Mouse (Mus musculus) spleen, adult 2 months (tissue): ENCODE results near the gene Pex10. TPM values are rescaled to one million over a fixed set of nuclear protein-coding genes. Genes with fewer than 3 reads are reported as not detected.

Experiments
- DNase-seq, 2 experiments: peaks; one replicate each; pipeline versions ENCODE4 v3.0.0 to v3.0.0-alpha.2; 2012 to 2021; ENCODE audit warnings: low spot score in 2 of 2, low read depth in 1 of 2
- H3K27ac ChIP-seq: fragments of 200-500 bp; 2 replicates; pipeline ENCODE4 v1.5.1; 2012; ENCODE audit warnings: low read length, inconsistent platforms; ENCODE audit not compliant: insufficient read depth
- H3K27me3 ChIP-seq: fragments of 200-500 bp; 2 replicates; pipeline ENCODE4 v1.6.1; 2012; ENCODE audit warnings: mild to moderate bottlenecking, moderate library complexity, low read length, inconsistent platforms; ENCODE audit not compliant: control insufficient read depth, insufficient read depth
- H3K36me3 ChIP-seq: fragments of 200-500 bp; 2 replicates; pipeline ENCODE4 v1.6.1; 2012; ENCODE audit warnings: mild to moderate bottlenecking, low read length, inconsistent platforms; ENCODE audit not compliant: control insufficient read depth, insufficient read depth
- H3K4me1 ChIP-seq: fragments of 200-500 bp; 2 replicates; pipeline ENCODE4 v1.6.1; 2011; ENCODE audit warnings: inconsistent platforms; ENCODE audit not compliant: control insufficient read depth, insufficient read depth, insufficient read length
- H3K4me3 ChIP-seq: fragments of 200-500 bp; 2 replicates; pipeline ENCODE4 v1.5.1; 2011; ENCODE audit warnings: mild to moderate bottlenecking, inconsistent platforms; ENCODE audit not compliant: insufficient read depth, insufficient read length; ENCODE audit errors: extremely low read depth
- CTCF ChIP-seq: fragments of 200-500 bp; IDR thresholded peaks from 2 replicates; pipeline ENCODE4 v1.5.1; 2011; ENCODE audit warnings: mild to moderate bottlenecking, inconsistent platforms; ENCODE audit not compliant: insufficient read depth, insufficient read length, insufficient replicate concordance; ENCODE audit errors: extremely low read depth
- POLR2A ChIP-seq: fragments of 200-500 bp; IDR thresholded peaks from 2 replicates; pipeline ENCODE4 v1.6.1; 2011; ENCODE audit warnings: low read depth, low read length, inconsistent platforms
- WGBS: fragments of 180-500 bp; shearing (Covaris S2); methylation state at CpG from one replicate; pipeline ENCODE4 v1.1.7; 2018; 5-methylcytosine and 5-hydroxymethylcytosine counted together
- polyA plus RNA-seq: library from polyadenylated mRNA; depleted of rRNA; stranded (reverse); fragments of >200 nt; gene quantifications from 2 replicates; pipeline ENCODE4 v1.2.3, GENCODE M21; 2012

Pex10 gene
- polyA plus RNA-seq, 1 experiment = 14.3 TPM

- 92% methylated on average over 19 of the region's 19 CpGs for WGBS
- H3K4me3 ChIP-seq = no peak overlapping the region
- no peaks in the 10 kb centered on the region for H3K36me3 ChIP-seq
- no peaks in the 10 kb centered on the region for H3K27me3 ChIP-seq
- peaks cover 3% of the 10 kb centered on the region; the same call in 1 of the 2 replicates for H3K4me1 ChIP-seq
- DNase-seq = no peak
- H3K27ac ChIP-seq = no peak overlapping the region
- TF ChIP-seq POLR2A (no peak), CTCF (no peak)
Measured at GRCm38 (mm10) chr4:155092718-155093430, 26.1 kb downstream of the Pex10 start.

GRCm38 (mm10) chr4:155093431-155094149 is 26.8 kb downstream of the Pex10 start:
- TF ChIP-seq POLR2A = no peak
- no peak for TF ChIP-seq CTCF
- Histone ChIP-seq H3K27me3 (no peaks in the 10 kb centered on the region), H3K36me3 (no peaks in the 10 kb centered on the region), H3K27ac (0 out of 2 replicates have a peak overlapping the region, but pooled peaks have one; percentile 34), H3K4me3 (no peak overlapping the region), H3K4me1 (peaks cover 3% of the 10 kb centered on the region; the same call in 1 of the 2 replicates)
- WGBS = 82% methylated on average over 7 of the region's 7 CpGs
- no peak for DNase-seq

GRCm38 (mm10) chr4:155094565-155094964 is 27.7 kb downstream of the Pex10 start:
- 74% methylated on average over 3 of the region's 3 CpGs for WGBS
- TF ChIP-seq CTCF (peak; percentile 65; the same call in 1 of the 2 replicates), POLR2A (no peak)
- peak; percentile 27 to 60 for DNase-seq
- Histone ChIP-seq H3K27me3 (no peaks in the 10 kb centered on the region), H3K27ac (peak overlapping the region; percentile 34; the same call in 1 of the 2 replicates), H3K36me3 (no peaks in the 10 kb centered on the region), H3K4me3 (no peak overlapping the region), H3K4me1 (peaks cover 3% of the 10 kb centered on the region; the same call in 1 of the 2 replicates)

- Histone ChIP-seq H3K27me3 (no peaks in the 10 kb centered on the region), H3K36me3 (no peaks in the 10 kb centered on the region), H3K4me3 (no peak overlapping the region), H3K4me1 (peaks cover 3% of the 10 kb centered on the region; the same call in 1 of the 2 replicates), H3K27ac (no peak overlapping the region)
- WGBS = 46% methylated on average over 8 of the region's 8 CpGs
- TF ChIP-seq CTCF = peak; percentile 94; the same call in 1 of the 2 replicates
- no peak for TF ChIP-seq POLR2A
- DNase-seq = peak; percentile 61 to 66
Measured at GRCm38 (mm10) chr4:155095238-155095900, 28.6 kb downstream of the Pex10 start.

GRCm38 (mm10) chr4:155095967-155096366 is 29.2 kb downstream of the Pex10 start:
- Histone ChIP-seq H3K4me3 (no peak overlapping the region), H3K27me3 (no peaks in the 10 kb centered on the region), H3K36me3 (no peaks in the 10 kb centered on the region), H3K27ac (no peak overlapping the region), H3K4me1 (peaks cover 3% of the 10 kb centered on the region; the same call in 1 of the 2 replicates)
- DNase-seq = no peak
- TF ChIP-seq POLR2A = no peak
- TF ChIP-seq CTCF = no peak
- WGBS = 93% methylated on average over 8 of the region's 8 CpGs

- TF ChIP-seq CTCF (no peak), POLR2A (no peak)
- 78% methylated on average over 6 of the region's 6 CpGs for WGBS
- Histone ChIP-seq H3K27ac (no peak overlapping the region), H3K27me3 (no peaks in the 10 kb centered on the region), H3K4me1 (peaks cover 3% of the 10 kb centered on the region; the same call in 1 of the 2 replicates), H3K4me3 (no peak overlapping the region), H3K36me3 (no peaks in the 10 kb centered on the region)
- no peak for DNase-seq
Measured at GRCm38 (mm10) chr4:155097452-155097851, 30.6 kb downstream of the Pex10 start.
